Mouse (Mus musculus): Measurements from ENCODE around the gene Tcf7l1.

DNA sequence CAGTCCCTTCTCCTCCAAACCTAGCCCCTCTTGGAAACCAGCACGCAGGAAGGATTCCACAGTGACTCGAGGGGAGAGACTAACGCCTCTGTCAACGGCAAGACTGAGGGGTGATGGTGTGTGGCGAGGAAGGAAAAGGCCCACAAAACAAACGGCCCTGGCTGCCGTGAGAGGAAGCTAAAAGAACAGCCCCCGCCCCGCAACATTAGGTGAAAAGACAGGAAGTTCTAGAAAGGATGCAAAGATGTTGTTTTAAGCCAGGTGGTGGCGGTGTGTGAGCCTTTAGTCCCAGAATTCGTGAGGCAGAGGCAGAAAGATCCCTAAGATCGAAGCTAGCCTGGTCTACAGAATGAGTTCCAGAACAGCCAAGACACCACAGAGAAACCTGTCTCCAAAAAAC is 43.3 kb downstream of the Tcf7l1 start:
- TF ChIP-seq MAFK (IDR thresholded peaks at IDR 0.05; ENCODE audit: insufficient read depth, low read depth, low read length) (no peak), CHD2 (IDR thresholded peaks at IDR 0.05; ENCODE audit: low read depth, low read length) (no peak), ZNF384 (IDR thresholded peaks at IDR 0.05; ENCODE audit: low read depth, low read length) (no peak), HCFC1 (IDR thresholded peaks at IDR 0.05; ENCODE audit: borderline replicate concordance, insufficient read depth, low read length) (no peak), ZC3H11A (IDR thresholded peaks at IDR 0.05; ENCODE audit: borderline replicate concordance, low read depth, low read length) (no peak)
